Mouse (Mus musculus): ENCODE data around the gene Slc9a9. TPM values are rescaled to one million over a fixed set of nuclear protein-coding genes. Genes with fewer than 3 reads are reported as not detected.

Slc9a9 gene
- polyA plus RNA-seq, 2 experiments: 1.1 to 1.3 TPM

GRCm38 (mm10) chr9:94748503-94748902 lies 78.8 kb downstream of the Slc9a9 start:
- TF ChIP-seq CTCF (IDR thresholded peaks at IDR 0.05; ENCODE audit: low read depth): no peak
- no peak for TF ChIP-seq EP300 (IDR thresholded peaks at IDR 0.05; ENCODE audit: low read depth)
- H3K4me1 ChIP-seq (replicated peaks; ENCODE audit: control insufficient read depth in 2 of 2, insufficient read depth in 2 of 2, low read length in 1 of 2): no peaks in the 10 kb centered on the region
- no peak overlapping the region for H3K4me2 ChIP-seq (ENCODE audit: low read depth)
- no peaks in the 10 kb centered on the region for H3K27me3 ChIP-seq (ENCODE audit: control insufficient read depth, insufficient read depth, low read length)
- no peak for DNase-seq (ENCODE audit: low read depth in 3 of 3, low spot score in 3 of 3)
- WGBS (ENCODE audit: insufficient replicate concordance): 60% methylated on average over 2 of the region's 2 CpGs
- no peak overlapping the region for H3K9ac ChIP-seq (replicated peaks)
- ATAC-seq (ENCODE audit: insufficient read depth): no peak
- H3K4me3 ChIP-seq (ENCODE audit: insufficient read depth in 1 of 2, low read depth in 2 of 2, low read length in 2 of 2): no peak overlapping the region
- no peaks in the 10 kb centered on the region for H3K36me3 ChIP-seq (replicated peaks; ENCODE audit: control insufficient read depth, insufficient read depth, low read depth)
- H3K9me3 ChIP-seq (ENCODE audit: control insufficient read depth, low read length): no peaks in the 10 kb centered on the region
- H3K27ac ChIP-seq: no peak overlapping the region

GRCm38 (mm10) chr9:94750187-94750586 lies 80.5 kb downstream of the Slc9a9 start:
- H3K9ac ChIP-seq (replicated peaks): no peak overlapping the region
- ATAC-seq (ENCODE audit: insufficient read depth) (no peak), DNase-seq (ENCODE audit: low read depth in 3 of 3, low spot score in 3 of 3) (no peak)
- H3K4me1 ChIP-seq (replicated peaks; ENCODE audit: control insufficient read depth in 2 of 2, insufficient read depth in 2 of 2, low read length in 1 of 2): no peaks in the 10 kb centered on the region
- TF ChIP-seq CTCF (IDR thresholded peaks at IDR 0.05; ENCODE audit: low read depth) (no peak), EP300 (IDR thresholded peaks at IDR 0.05; ENCODE audit: low read depth) (no peak)
- no peak overlapping the region for H3K27ac ChIP-seq
- no peaks in the 10 kb centered on the region for H3K9me3 ChIP-seq (ENCODE audit: control insufficient read depth, low read length)
- no peaks in the 10 kb centered on the region for H3K36me3 ChIP-seq (replicated peaks; ENCODE audit: control insufficient read depth, insufficient read depth, low read depth)
- 70% methylated on average over 8 of the region's 8 CpGs for WGBS (ENCODE audit: insufficient replicate concordance)
- no peak overlapping the region for H3K4me3 ChIP-seq (ENCODE audit: insufficient read depth in 1 of 2, low read depth in 2 of 2, low read length in 2 of 2)
- no peak overlapping the region for H3K4me2 ChIP-seq (ENCODE audit: low read depth)
- no peaks in the 10 kb centered on the region for H3K27me3 ChIP-seq (ENCODE audit: control insufficient read depth, insufficient read depth, low read length)

- Histone ChIP-seq H3K27me3 (ENCODE audit: control insufficient read depth, insufficient read depth, low read length) (no peaks in the 10 kb centered on the region), H3K27ac (no peak overlapping the region), H3K9me3 (ENCODE audit: control insufficient read depth, low read length) (no peaks in the 10 kb centered on the region), H3K4me2 (ENCODE audit: low read depth) (no peak overlapping the region), H3K4me3 (ENCODE audit: insufficient read depth in 1 of 2, low read depth in 2 of 2, low read length in 2 of 2) (no peak overlapping the region), H3K4me1 (replicated peaks; ENCODE audit: control insufficient read depth in 2 of 2, insufficient read depth in 2 of 2, low read length in 1 of 2) (no peaks in the 10 kb centered on the region), H3K9ac (replicated peaks) (no peak overlapping the region), H3K36me3 (replicated peaks; ENCODE audit: control insufficient read depth, insufficient read depth, low read depth) (no peaks in the 10 kb centered on the region)
- DNase-seq (ENCODE audit: low read depth in 3 of 3, low spot score in 3 of 3) (no peak), ATAC-seq (ENCODE audit: insufficient read depth) (no peak)
- TF ChIP-seq CTCF (IDR thresholded peaks at IDR 0.05; ENCODE audit: low read depth) (no peak), EP300 (IDR thresholded peaks at IDR 0.05; ENCODE audit: low read depth) (no peak)
- 77% methylated on average over 19 of the region's 19 CpGs for WGBS (ENCODE audit: insufficient replicate concordance)
These were observed 81.4 kb downstream of the Slc9a9 start for GRCm38 (mm10) chr9:94750935-94751637.

GRCm38 (mm10) chr9:94751638-94752021 lies 81.9 kb downstream of the Slc9a9 start:
- Histone ChIP-seq H3K27ac (no peak overlapping the region), H3K9ac (replicated peaks) (no peak overlapping the region), H3K4me1 (replicated peaks; ENCODE audit: control insufficient read depth in 2 of 2, insufficient read depth in 2 of 2, low read length in 1 of 2) (no peaks in the 10 kb centered on the region), H3K36me3 (replicated peaks; ENCODE audit: control insufficient read depth, insufficient read depth, low read depth) (no peaks in the 10 kb centered on the region), H3K9me3 (ENCODE audit: control insufficient read depth, low read length) (no peaks in the 10 kb centered on the region), H3K4me2 (ENCODE audit: low read depth) (no peak overlapping the region), H3K4me3 (ENCODE audit: insufficient read depth in 1 of 2, low read depth in 2 of 2, low read length in 2 of 2) (no peak overlapping the region), H3K27me3 (ENCODE audit: control insufficient read depth, insufficient read depth, low read length) (no peaks in the 10 kb centered on the region)
- WGBS (ENCODE audit: insufficient replicate concordance): 67% methylated on average over 10 of the region's 10 CpGs
- ATAC-seq (ENCODE audit: insufficient read depth): no peak
- no peak for TF ChIP-seq EP300 (IDR thresholded peaks at IDR 0.05; ENCODE audit: low read depth)
- no peak for TF ChIP-seq CTCF (IDR thresholded peaks at IDR 0.05; ENCODE audit: low read depth)
- DNase-seq (ENCODE audit: low read depth in 3 of 3, low spot score in 3 of 3): no peak

- DNase-seq (ENCODE audit: low read depth in 3 of 3, low spot score in 3 of 3) (no peak), ATAC-seq (ENCODE audit: insufficient read depth) (no peak)
- Histone ChIP-seq H3K9me3 (ENCODE audit: control insufficient read depth, low read length) (no peaks in the 10 kb centered on the region), H3K27ac (no peak overlapping the region), H3K27me3 (ENCODE audit: control insufficient read depth, insufficient read depth, low read length) (no peaks in the 10 kb centered on the region), H3K4me1 (replicated peaks; ENCODE audit: control insufficient read depth in 2 of 2, insufficient read depth in 2 of 2, low read length in 1 of 2) (no peaks in the 10 kb centered on the region), H3K4me3 (ENCODE audit: insufficient read depth in 1 of 2, low read depth in 2 of 2, low read length in 2 of 2) (no peak overlapping the region), H3K36me3 (replicated peaks; ENCODE audit: control insufficient read depth, insufficient read depth, low read depth) (no peaks in the 10 kb centered on the region), H3K4me2 (ENCODE audit: low read depth) (no peak overlapping the region), H3K9ac (replicated peaks) (no peak overlapping the region)
- 77% methylated on average over 3 of the region's 3 CpGs for WGBS (ENCODE audit: insufficient replicate concordance)
- no peak for TF ChIP-seq EP300 (IDR thresholded peaks at IDR 0.05; ENCODE audit: low read depth)
- TF ChIP-seq CTCF (IDR thresholded peaks at IDR 0.05; ENCODE audit: low read depth): no peak
These were observed 82.4 kb downstream of the Slc9a9 start for GRCm38 (mm10) chr9:94752121-94752520.
